Comparison of ENCODE assay signal across 11 mouse cellular contexts in the genomic region with DNA sequence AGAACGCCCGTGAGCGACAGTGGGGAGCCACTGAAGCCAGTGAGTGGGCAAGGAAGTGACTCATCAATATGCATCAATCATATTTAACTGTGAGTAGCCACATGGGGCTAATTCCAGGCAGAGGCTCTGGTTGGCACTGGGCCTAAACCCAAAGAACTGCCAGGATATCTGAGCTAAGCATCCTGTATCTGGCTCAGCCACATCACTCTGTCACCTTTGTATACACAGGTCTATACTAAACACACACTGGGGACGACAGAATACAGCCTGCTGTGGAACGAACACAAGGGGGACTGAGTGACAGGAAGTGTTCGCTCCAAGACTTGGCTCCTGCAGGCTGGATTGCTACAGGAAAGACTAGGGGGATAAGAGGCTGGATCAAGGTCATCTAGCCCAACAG. TPM values are rescaled to one million over a fixed set of nuclear protein-coding genes. Genes with fewer than 3 reads are reported as not detected.
DNase-seq lines count a peak whose midpoint lies in the region; TF ChIP-seq lines count a peak whose summit lies in the region.
"Had no signal": no experiment of that assay in that cellular context is flagged by ENCODE, and none has a peak within 500 bp of the region (broad histone marks: within the 10 kb centered on the region; RNA-seq: fewer than 3 reads in every experiment).

No protein-coding gene starts in this region.

- TF ChIP-seq POLR2A in thymus, adult 2 months (IDR thresholded peaks at IDR 0.05; ENCODE audit: control insufficient read depth, extremely low read depth, insufficient read depth, low read length, poor library complexity), result no peak

- H3K4me3 ChIP-seq in thymus, adult 2 months (ENCODE audit: control insufficient read depth, insufficient read depth, low read length), result no peak overlapping the region
- H3K4me3 ChIP-seq: hindbrain, embryonic 13.5 days; megakaryocyte, embryonic 14.5 days; stomach, embryonic 15.5 days had no signal

- no peak overlapping the region for H3K27ac ChIP-seq in thymus, adult 2 months (ENCODE audit: control insufficient read depth, insufficient read depth, low read length)
- H3K27ac ChIP-seq: hindbrain, embryonic 13.5 days; stomach, embryonic 15.5 days had no signal

- H3K4me1 ChIP-seq in thymus, adult 2 months (replicated peaks; ENCODE audit: control insufficient read depth, insufficient read depth, low read length), result no peaks in the 10 kb centered on the region
- H3K4me1 ChIP-seq: stomach, embryonic 15.5 days had no signal

- no peaks in the 10 kb centered on the region for H3K36me3 ChIP-seq in thymus, adult 2 months (ENCODE audit: control insufficient read depth, insufficient read depth, low read length)
- H3K36me3 ChIP-seq: stomach, embryonic 15.5 days had no signal

- H3K27me3 ChIP-seq in thymus, adult 2 months (ENCODE audit: control insufficient read depth, insufficient read depth, low read length), result no peaks in the 10 kb centered on the region
- H3K27me3 ChIP-seq: hindbrain, embryonic 13.5 days; megakaryocyte, embryonic 14.5 days; stomach, embryonic 15.5 days had no signal

- DNase-seq in cerebellum, adult 11 months, result peak; percentile 32
- no peak for DNase-seq in cerebellum, adult 11-12 months
- peak; percentile 25 to 34 for DNase-seq in kidney, postnatal 25 days
- DNase-seq in kidney, adult 11 months, result no peak
- peak; percentile 38 to 44 for DNase-seq in right cerebral cortex, adult 2 months (ENCODE audit: low spot score in 2 of 2)
- no peak for DNase-seq in right cerebral cortex, postnatal 10 days (ENCODE audit: low spot score in 2 of 2)
- DNase-seq in spleen, adult 18-20 months, result no peak
- DNase-seq in thymus, adult 2 months, result no peak

- no peak for TF ChIP-seq CTCF in thymus, adult 2 months (IDR thresholded peaks at IDR 0.05; ENCODE audit: borderline replicate concordance, control insufficient read depth, extremely low read depth, insufficient read depth, low read length, poor library complexity)

- WGBS in thymus, adult 2 months, result 84% methylated on average over 6 of the region's 6 CpGs

RNA-seq across cellular contexts. Expression of gene St3gal4, which starts 16.5 kb away (rescaled TPM):
- polyA plus RNA-seq in thymus, adult 2 months (2012; rRNA removed), result 8.9 and 10.4 TPM in 2 replicates

RNA-seq across cellular contexts. Expression of gene Dcps, which starts 40.3 kb away (rescaled TPM):
- 60.5 and 65.2 TPM in 2 replicates for polyA plus RNA-seq in thymus, adult 2 months (2012; rRNA removed)

Comparison
In these comparisons a context has a peak if more than half of its experiments do, and no peak if none do; other contexts are left out.
1. DNase-seq: peak in cerebellum, adult 11 months (single experiment), kidney, postnatal 25 days (2 of 2) and right cerebral cortex, adult 2 months (2 of 2); none in cerebellum, adult 11-12 months (single experiment), kidney, adult 11 months (single experiment), right cerebral cortex, postnatal 10 days (0 of 2), spleen, adult 18-20 months (0 of 2) and thymus, adult 2 months (single experiment).